Mouse (Mus musculus): ENCODE data around the gene Psd.

DNA sequence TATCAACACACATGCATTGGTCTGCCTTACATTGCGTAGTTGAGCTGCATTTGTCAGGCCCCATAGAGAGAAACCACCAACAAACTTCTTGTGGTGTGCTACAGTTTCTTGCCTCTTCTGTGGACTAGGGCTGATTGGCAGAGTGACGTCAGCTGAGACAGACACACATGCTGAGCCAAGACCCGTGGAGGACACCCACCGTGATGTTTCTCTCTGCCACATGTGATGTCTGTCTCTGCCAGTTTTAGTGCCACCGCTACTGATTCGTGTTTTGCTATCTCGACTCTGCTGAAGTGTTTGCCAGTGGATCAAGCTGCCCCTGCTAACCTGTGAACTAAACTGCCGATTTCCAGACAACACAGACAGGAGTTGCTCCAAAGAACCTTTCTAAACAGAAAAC, 35.1 kb upstream of the Psd start:
- no peak for TF ChIP-seq POLR2A (IDR thresholded peaks at IDR 0.05; ENCODE audit: low read depth, low read length)
- no peak for TF ChIP-seq CTCF (IDR thresholded peaks at IDR 0.05; ENCODE audit: extremely low read depth, insufficient read length, insufficient replicate concordance, low read depth, low read length)
